Mouse (Mus musculus): ENCODE data around the gene Enox1. TPM values are rescaled to one million over a fixed set of nuclear protein-coding genes. Genes with fewer than 3 reads are reported as not detected.

Gene Enox1
- total RNA-seq, 2 experiments from 2014 or later = 60.2 TPM

DNA sequence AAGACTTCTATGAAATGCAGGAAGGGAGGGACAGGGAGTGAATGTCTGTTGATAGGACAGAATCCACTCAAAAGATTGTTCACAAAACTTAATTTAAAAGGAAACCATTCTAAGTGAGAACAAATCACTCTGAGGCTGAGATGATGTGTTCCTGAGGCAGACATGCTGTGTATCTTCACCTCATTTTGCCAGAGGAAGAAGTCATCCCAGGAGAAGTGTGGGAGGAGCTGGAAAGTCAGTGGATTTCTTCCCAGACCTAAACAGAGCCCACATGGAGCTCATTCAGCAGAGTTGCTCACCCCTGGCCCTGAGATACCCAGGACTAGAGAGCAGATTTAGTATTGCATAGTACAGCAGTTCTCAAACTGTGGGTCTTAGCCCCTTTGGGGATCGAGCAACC, 444.2 kb downstream of the Enox1 start:
- no peak for DNase-seq (ENCODE audit: low spot score in 2 of 2)

DNA sequence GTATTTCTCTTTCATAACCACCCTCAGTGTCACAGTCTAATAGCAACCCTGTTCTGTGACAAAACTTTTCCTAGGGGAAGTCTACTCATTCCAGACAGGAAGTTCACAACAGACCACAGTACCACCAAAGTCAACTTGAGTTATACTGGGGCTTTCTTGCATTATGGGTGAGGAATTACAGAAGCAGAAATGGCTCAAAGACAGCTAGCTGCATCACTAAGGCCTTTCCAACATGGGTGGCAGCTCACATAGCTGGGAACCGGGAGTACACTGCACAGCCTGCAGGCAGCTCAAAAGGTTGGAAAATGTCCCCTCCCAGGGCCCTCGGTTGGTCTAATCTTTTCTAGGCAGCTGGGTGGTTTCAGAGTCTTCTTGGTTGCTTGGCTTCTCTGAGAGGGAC, 444.9 kb downstream of the Enox1 start:
- no peak for DNase-seq (ENCODE audit: low spot score in 2 of 2)

DNA sequence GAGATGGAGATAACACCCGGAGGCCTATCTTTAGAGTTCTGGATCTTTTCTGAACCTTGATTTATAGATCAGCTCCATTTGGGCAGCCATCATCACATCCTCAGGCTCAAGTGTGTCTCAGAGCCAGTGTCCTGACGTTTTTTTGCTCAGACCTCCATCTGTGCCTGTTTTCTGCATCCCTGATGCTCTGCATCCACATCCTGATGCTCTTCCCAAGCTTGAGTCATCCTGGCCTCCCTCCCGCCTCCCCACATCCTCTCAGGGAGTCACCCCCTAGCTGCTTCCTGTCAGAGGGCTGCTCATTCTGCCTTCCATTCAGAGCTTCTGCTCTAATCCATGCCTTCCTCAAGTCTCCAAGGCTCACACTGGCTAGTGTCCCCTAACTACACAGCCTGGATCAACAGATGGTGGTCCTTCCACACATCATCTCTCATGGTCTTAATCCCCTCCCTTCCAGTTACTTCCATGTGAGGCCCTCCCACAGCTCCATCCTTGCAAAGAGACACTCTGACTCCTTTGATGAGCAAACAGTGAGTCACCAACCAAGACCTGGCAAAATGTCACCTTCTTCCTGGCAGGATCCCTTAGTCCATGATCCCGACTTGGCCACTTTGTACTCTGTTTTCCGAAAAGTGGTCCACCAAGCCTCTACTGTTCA, 451.7 kb downstream of the Enox1 start:
- no peak for DNase-seq (ENCODE audit: low spot score in 2 of 2)

DNA sequence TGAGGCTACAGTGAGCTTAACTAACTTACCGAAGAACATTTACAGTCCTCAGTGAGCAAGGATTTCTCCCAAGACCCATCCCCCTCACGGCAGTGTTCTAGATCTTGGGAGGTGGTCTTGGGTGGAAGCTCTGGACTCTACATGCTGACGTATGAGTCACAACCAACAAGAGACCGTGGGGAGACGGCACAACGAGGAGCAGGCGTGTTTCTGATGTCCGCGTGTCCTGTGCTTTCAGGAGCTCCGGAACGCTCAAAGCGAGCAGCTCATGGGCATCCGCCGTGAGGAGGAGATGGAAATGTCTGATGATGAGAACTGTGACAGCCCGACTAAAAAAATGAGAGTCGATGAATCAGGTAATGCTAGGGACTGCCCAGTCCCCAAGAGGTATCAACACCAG, 458.6 kb downstream of the Enox1 start:
- no peak for DNase-seq (ENCODE audit: low spot score in 2 of 2)

GRCm38 (mm10) chr14:77617250-77617649, 460.7 kb downstream of the Enox1 start:
- DNase-seq (ENCODE audit: low spot score in 2 of 2) = no peak

DNA sequence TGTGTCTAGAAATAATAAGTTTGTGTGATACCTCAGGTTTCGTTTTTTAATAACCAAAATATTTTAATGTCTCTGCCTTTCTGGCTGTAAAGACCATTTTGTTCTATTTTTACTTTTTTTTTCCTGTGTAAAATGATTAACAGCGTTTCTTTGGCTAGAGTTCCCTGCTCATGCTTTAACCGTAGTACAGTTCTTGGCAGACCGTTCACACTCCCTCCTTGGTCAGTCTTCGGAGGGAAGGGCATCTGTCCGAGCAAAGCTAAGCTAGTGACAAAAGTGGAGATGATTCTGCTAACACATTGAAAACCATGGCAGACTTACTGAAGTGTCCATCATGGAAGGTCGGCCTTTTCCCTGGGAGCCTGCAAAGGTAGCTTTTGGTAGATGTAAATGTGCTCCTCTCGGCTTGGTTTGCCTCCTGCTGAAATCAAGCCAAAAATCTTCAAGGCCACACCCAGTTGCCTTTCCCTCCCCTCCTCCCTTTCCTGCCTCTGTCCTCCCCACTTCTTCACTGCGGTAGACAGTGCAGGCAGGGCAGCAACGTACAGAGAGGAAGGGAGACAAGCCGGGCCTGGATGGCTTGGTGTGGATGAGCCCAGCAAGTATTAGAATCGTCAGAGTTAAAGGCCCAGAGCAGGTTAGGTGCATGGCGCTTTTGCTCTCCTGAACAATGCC, 461.7 kb downstream of the Enox1 start:
- no peak for DNase-seq (ENCODE audit: low spot score in 2 of 2)

DNA sequence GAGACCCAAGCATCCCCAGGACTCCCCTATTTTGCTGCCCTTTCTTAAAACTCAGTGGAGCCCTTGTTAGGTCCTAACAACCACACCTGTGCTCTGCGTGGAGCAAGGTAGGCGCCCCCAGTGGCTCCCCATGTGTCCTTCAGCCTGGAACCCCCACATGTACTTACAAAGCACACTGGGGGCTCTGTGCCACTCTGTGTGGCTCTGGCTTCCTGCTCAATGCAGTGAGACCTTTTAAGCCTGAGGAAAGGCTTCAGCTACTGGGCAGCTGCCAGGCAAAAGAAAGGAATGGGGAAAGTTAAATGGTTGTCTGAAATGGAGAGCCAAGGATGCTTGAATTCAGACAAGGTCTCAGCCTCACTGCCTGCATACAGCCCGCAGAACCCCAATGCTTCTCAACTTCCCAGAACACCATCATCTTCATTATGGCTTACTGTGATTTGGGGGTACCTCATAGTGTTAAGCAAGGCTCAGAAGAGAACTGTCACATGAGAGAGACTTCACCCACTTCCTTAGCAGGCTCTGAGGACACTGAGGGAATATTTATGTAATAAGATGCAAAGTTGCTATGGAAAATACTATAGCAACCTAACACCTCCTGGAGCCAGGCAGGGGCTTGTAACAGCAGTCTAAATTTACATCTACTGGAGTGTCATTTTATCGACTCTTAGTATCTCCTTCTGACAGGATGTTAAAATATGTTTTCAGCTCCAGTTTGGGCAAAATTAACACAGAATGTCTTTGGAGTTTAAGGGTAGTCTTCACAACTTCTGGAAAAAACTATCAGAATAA, 465.1 kb downstream of the Enox1 start:
- DNase-seq (ENCODE audit: low spot score in 2 of 2) = no peak

DNA sequence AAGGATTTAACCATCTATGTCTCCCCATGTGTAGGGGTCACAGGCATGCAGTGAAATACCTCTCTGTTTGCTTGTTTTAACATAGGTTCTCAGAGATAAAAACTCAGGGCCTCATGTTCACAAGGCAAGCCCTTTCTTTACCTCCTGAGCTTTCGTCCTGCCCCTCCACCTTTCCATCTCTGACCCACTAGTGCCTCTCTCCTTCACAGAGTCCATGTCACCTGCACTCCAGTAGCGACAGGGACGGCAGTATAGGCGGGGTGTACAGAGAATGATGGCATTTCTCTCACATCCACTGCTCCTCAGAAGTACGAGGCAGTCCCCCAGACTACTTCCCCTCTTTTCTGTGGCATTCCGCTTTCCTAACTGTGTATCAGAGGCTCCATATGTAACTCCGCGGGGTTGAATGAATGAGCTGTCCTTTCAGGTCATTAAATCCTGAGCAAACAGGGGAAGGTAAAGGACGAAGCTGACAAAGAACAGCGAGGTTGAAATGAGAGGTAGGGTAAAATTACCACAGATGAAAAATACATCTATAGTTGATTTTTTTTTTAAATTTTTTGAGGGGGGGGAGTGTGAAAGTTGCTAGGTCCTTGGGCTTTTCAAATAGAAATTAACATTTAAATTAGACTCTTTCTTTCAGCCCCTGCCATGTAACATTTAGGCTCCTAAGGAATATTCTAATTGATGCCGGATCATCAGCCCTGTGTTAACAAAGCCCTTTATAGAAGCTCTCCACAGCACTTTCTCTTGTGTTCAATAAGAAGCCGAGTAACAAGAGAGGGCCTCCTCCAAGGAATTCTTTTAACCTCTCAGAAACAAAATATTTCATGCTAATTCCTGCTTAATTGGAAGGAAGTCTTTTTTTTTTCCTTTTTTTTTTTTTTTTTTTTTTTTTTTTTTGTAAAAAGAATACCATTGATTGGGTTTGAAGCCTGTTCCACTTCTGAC, 470.3 kb downstream of the Enox1 start:
- DNase-seq (ENCODE audit: low spot score in 2 of 2) = no peak

- DNase-seq (ENCODE audit: low spot score in 2 of 2) = no peak
Observed at GRCm38 (mm10) chr14:77632466-77633171, 476.1 kb downstream of the Enox1 start.

DNA sequence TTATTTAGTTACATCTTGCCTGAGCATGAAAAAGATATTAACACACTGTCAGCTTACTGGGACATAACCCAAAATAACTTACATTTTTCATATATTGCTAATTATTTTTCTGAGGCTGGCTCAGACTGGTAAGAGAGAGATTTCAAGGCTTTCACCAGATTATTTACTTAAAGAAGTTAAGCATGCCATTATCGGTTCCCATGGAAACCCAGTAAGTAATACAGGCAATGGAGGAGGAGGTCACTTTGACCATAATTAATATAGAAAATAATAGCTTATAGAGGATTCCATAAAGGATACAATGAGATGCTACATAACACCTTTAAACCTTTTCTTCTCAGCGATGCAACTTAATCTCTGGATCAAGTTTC, 476.6 kb downstream of the Enox1 start:
- DNase-seq (ENCODE audit: low spot score in 2 of 2) = no peak

GRCm38 (mm10) chr14:77636931-77637330, 480.4 kb downstream of the Enox1 start:
- peak in 1 of 2 experiments; percentile 51 for DNase-seq (ENCODE audit: low spot score in 2 of 2)

DNA sequence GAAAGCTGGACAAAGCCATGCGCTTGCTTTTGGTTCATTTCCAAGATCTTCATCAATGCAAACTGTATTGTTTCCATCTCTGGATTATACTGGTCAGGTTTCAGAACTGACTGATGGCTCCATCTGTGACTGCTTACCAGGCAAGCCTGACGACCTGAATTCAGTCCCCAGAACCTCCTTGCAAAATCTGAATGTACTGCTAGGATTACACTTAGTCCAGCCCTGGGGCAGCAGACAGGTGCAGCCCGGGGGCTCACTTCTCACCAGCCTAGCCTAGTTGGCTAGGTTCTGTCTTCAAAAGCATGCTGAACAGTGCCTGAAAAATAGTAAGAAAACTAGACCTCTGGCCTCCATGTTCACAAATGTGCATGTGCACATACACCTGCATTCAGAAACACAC, 481.6 kb downstream of the Enox1 start:
- DNase-seq (ENCODE audit: low spot score in 2 of 2) = no peak

- no peak for DNase-seq (ENCODE audit: low spot score in 2 of 2)
Observed at GRCm38 (mm10) chr14:77638616-77639015, 482.1 kb downstream of the Enox1 start.

DNA sequence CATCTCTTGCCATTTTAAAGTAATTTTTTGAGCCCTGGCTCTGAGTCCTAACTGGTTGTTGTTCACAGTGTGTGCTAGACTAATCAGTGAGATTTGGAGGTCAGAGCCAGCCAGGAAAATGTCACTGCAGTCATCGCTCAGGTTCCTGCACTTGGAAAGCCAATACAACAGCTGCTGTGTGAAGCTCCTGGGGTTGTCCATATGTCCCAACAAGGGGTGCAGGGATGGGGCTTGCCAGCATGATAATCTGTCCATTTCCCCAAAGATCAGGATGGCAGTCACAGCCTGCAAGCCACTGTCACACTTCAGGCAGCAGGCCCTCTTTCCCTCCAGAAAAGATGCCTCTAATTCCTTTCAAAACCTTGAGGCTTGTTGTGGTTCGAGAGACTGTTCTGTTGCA, 483.0 kb downstream of the Enox1 start:
- peak in 1 of 2 experiments; percentile 71 for DNase-seq (ENCODE audit: low spot score in 2 of 2)

DNA sequence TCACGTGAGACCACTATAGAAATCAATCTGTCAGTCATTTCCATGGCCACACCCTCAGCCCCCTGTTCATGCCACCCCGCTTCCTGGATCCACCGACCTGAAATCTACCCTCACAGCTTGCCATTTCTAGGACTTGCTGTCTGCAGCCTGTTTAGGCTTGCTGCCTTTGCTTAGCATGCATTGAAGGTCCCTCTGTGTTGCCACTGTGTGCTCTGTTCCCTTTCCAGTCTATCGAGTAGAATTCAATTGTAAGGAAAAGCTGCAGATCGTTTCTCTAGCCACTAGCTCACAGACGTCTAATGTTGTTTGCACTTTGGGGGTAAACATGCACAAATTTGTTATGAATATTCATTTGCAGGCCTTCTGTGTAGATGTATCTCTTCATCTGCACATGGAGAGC, 485.8 kb downstream of the Enox1 start:
- DNase-seq (ENCODE audit: low spot score in 2 of 2) = no peak

DNA sequence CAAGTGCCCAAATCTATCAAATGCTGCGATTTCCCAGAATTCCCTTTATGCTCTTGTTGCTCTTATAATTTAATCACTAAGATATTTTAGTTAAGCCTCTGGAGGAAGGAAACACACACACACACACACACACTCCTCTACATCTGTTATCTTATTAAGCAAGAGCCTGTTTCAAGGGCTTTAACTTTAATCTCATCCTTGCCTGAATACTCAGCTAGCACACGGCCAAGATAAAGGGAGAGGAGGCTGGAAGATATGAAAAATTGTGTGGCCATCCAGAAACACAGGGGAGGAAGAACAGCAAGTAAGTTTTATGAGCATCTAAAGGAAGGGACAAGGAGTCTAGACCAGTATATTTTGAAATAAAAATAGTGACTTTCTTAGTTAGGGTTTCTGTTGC, 489.6 kb downstream of the Enox1 start:
- DNase-seq (ENCODE audit: low spot score in 2 of 2) = no peak

- DNase-seq (ENCODE audit: low spot score in 2 of 2) = no peak
Observed at GRCm38 (mm10) chr14:77647017-77647416, 490.5 kb downstream of the Enox1 start.

DNA sequence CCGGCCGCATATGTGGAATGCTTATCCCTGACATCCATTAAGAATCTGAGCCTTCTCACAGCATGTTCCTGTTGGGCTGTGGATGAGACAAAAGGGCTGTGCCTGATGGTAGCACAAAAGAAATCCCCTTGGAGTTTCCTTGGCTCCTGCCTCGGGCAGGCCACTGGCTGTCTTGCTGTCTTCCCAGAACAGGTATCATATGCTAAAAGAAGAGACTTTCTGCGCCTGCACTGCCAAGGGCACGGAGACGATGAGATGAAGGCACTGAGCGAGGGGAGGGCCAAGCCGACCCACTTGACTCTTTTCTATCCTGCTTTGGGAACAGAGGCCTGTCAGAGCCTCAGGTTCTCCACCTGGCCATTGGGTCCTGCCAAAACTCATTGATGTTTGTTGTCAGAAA, 491.7 kb downstream of the Enox1 start:
- no peak for DNase-seq (ENCODE audit: low spot score in 2 of 2)

GRCm38 (mm10) chr14:77658739-77659138, 502.2 kb downstream of the Enox1 start:
- no peak for DNase-seq (ENCODE audit: low spot score in 2 of 2)

- no peak for DNase-seq (ENCODE audit: low spot score in 2 of 2)
Observed at GRCm38 (mm10) chr14:77662273-77662672, 505.7 kb downstream of the Enox1 start.

- no peak for DNase-seq (ENCODE audit: low spot score in 2 of 2)
Observed at GRCm38 (mm10) chr14:77662994-77663393, 506.4 kb downstream of the Enox1 start.
